Mouse (Mus musculus) C2C12 (cell line): ENCODE measurements around the gene Ptms. TPM values are rescaled to one million over a fixed set of nuclear protein-coding genes. Genes with fewer than 3 reads are reported as not detected.

Experiments
- H3K27me3 ChIP-seq: one replicate; pipeline ENCODE4 v1.6.1; 2011; ENCODE audit not compliant: control insufficient read depth, insufficient read depth, insufficient read length
- H3K36me3 ChIP-seq: one replicate; pipeline ENCODE4 v1.6.1; 2011; ENCODE audit not compliant: control insufficient read depth, insufficient read depth
- H3K4me3 ChIP-seq: one replicate; pipeline ENCODE4 v1.5.1; 2011; ENCODE audit warnings: mild to moderate bottlenecking, control low read depth; ENCODE audit not compliant: poor library complexity, insufficient read depth, severe bottlenecking
- H3K79me2 ChIP-seq: one replicate; pipeline ENCODE4 v1.6.1; 2011; ENCODE audit not compliant: control insufficient read depth, insufficient read depth
- H3K79me3 ChIP-seq: one replicate; pipeline ENCODE4 v1.6.1; 2011; ENCODE audit warnings: low read depth, control low read depth
- H3ac ChIP-seq: one replicate; pipeline ENCODE3; 2011; ENCODE audit warnings: low read depth; ENCODE audit not compliant: control insufficient read depth, insufficient read length
- CEBPB ChIP-seq: IDR thresholded peaks from one replicate; pipeline ENCODE4 v1.6.1; 2011; ENCODE audit warnings: low read depth, mild to moderate bottlenecking, control low read depth, moderate library complexity
- CTCF ChIP-seq: IDR thresholded peaks from one replicate; pipeline ENCODE4 v1.5.1; 2011; ENCODE audit not compliant: control insufficient read depth, insufficient read depth, insufficient read length
- FOSL1 ChIP-seq: IDR thresholded peaks from one replicate; pipeline ENCODE4 v1.8.0; 2011; ENCODE audit warnings: mild to moderate bottlenecking, low read length; ENCODE audit not compliant: poor library complexity, insufficient read depth, severe bottlenecking
- MAX ChIP-seq: IDR thresholded peaks from one replicate; pipeline ENCODE4 v1.6.1; 2011; ENCODE audit warnings: mild to moderate bottlenecking, control low read depth
- MYOD1 ChIP-seq: IDR thresholded peaks from one replicate; pipeline ENCODE4 v1.6.1; 2011; ENCODE audit warnings: low read depth; ENCODE audit not compliant: control insufficient read depth, insufficient read length
- MYOG ChIP-seq: IDR thresholded peaks from one replicate; pipeline ENCODE4 v1.6.1; 2011; ENCODE audit not compliant: control insufficient read depth, insufficient read length; ENCODE audit errors: extremely low read depth
- USF1 ChIP-seq: IDR thresholded peaks from one replicate; pipeline ENCODE4 v1.6.1; 2011; ENCODE audit warnings: low read depth, mild to moderate bottlenecking, control low read depth, moderate library complexity
- polyA plus RNA-seq: library from polyadenylated mRNA; unstranded; fragments of >200 nt; fragmentation: generic; extraction: Trizol; gene quantifications from one replicate; pipeline ENCODE4 v1.2.1, GENCODE M21; 2012; ENCODE audit warnings: missing spikeins

The Ptms gene
- polyA plus RNA-seq, 1 experiment = 1,903 TPM

GRCm38 (mm10) chr6:124943526-124943925, 23.6 kb upstream of the Ptms start:
- Histone ChIP-seq H3K27me3 (no peaks in the 10 kb centered on the region), H3K79me2 (no peaks in the 10 kb centered on the region), H3K36me3 (peaks cover 11% of the 10 kb centered on the region), H3K79me3 (no peaks in the 10 kb centered on the region), H3K4me3 (no peak overlapping the region), H3ac (no peak overlapping the region)
- TF ChIP-seq FOSL1 = no peak
- no peak for TF ChIP-seq MYOG

GRCm38 (mm10) chr6:124941679-124942078, 21.8 kb upstream of the Ptms start:
- H3K27me3 ChIP-seq = no peaks in the 10 kb centered on the region

DNA sequence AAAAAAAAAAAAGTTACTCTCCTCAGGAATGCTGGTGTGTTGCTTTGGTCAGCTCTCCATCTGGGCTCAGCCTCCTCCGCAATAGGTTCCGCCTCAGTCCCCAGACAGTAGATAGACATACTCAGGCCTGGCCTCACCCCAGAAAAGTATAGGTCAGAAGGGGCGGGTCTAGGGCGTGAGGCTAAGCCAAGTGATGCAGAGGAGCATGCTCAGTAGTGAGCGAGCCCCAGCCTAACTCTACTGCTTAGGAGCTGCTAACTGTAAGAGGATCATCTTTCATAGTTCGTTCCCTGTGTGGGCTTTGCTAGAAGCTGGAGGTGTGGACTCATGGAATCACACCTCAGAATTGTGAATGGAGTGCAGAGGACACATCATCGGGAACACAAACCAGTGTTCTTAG, 18.7 kb upstream of the Ptms start:
- H3ac ChIP-seq = no peak overlapping the region
- peaks cover 58% of the 10 kb centered on the region for H3K36me3 ChIP-seq
- no peak overlapping the region for H3K4me3 ChIP-seq
- H3K79me3 ChIP-seq = peaks cover 6% of the 10 kb centered on the region
- no peaks in the 10 kb centered on the region for H3K27me3 ChIP-seq
- peaks cover 18% of the 10 kb centered on the region for H3K79me2 ChIP-seq
- TF ChIP-seq MYOG (no peak), USF1 (no peak), CEBPB (no peak), MAX (no peak), FOSL1 (no peak), MYOD1 (no peak), CTCF (no peak)

More at GRCm38 (mm10) chr6:124941679-124942078, 21.8 kb upstream of the Ptms start:
- H3K79me3 ChIP-seq = no peaks in the 10 kb centered on the region
- no peaks in the 10 kb centered on the region for H3K79me2 ChIP-seq
- H3K4me3 ChIP-seq = no peak overlapping the region
- H3K36me3 ChIP-seq = peaks cover 27% of the 10 kb centered on the region
- no peak for TF ChIP-seq MYOG
- no peak for TF ChIP-seq MYOD1
- TF ChIP-seq CEBPB = no peak
- no peak for TF ChIP-seq USF1
- no peak for TF ChIP-seq FOSL1
- no peak for TF ChIP-seq CTCF
- TF ChIP-seq MAX = no peak
- H3ac ChIP-seq = no peak overlapping the region

DNA sequence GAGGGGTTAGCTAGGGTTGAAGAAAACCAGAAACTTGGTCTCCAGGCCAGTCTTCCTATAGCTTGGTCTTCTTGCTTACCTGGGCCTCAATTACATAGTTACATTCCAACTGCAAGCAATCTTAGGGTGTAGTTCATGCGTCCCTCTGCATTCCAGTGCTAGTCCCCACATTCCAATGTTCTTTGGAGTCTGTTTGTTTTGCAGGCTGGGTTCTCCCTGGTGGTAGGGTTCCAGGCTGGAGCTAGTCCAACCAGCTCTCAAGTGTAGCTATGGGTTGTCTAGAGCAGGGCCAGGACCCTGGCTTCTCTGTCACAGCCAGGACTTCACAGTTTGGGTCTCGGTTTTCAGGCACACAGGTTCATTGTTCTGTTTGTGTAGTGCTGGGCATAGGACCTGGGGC, 17.6 kb upstream of the Ptms start:
- Histone ChIP-seq H3ac (no peak overlapping the region), H3K27me3 (no peaks in the 10 kb centered on the region), H3K79me2 (peaks cover 29% of the 10 kb centered on the region), H3K36me3 (peaks cover 67% of the 10 kb centered on the region), H3K79me3 (peaks cover 15% of the 10 kb centered on the region), H3K4me3 (no peak overlapping the region)
- TF ChIP-seq MYOD1 (no peak), FOSL1 (no peak), MAX (no peak), USF1 (no peak), CEBPB (no peak), CTCF (no peak), MYOG (no peak)

DNA sequence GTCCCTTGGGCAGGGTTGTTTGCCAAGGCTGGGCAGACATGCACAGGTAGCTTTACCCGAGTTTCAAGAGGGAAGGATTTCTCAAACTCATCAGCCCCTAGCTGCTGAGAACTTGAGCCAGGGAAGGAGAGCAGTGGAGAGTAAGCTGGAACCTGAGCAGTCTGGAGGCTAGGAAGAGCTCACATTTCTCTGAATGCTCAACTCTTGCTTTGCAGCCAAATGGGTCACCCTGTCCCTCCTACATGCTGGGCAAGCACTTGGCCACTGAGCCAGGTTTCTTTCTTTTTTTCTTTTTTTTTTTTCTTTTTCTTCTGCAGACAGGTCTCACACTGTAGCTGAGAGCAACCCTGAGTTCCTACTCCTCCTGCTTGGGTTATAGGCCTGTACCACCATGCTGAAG, 16.8 kb upstream of the Ptms start:
- TF ChIP-seq CTCF (no peak), MYOD1 (no peak), MAX (no peak), USF1 (no peak)
- H3ac ChIP-seq = no peak overlapping the region
- peaks cover 37% of the 10 kb centered on the region for H3K79me2 ChIP-seq
- no peaks in the 10 kb centered on the region for H3K27me3 ChIP-seq
- peaks cover 70% of the 10 kb centered on the region for H3K36me3 ChIP-seq
- H3K4me3 ChIP-seq = no peak overlapping the region
- peaks cover 23% of the 10 kb centered on the region for H3K79me3 ChIP-seq

- TF ChIP-seq USF1 (no peak), MAX (no peak), MYOD1 (no peak), MYOG (no peak)
- Histone ChIP-seq H3K79me3 (peaks cover 24% of the 10 kb centered on the region), H3K36me3 (peaks cover 70% of the 10 kb centered on the region), H3K27me3 (no peaks in the 10 kb centered on the region), H3ac (no peak overlapping the region), H3K4me3 (no peak overlapping the region), H3K79me2 (peaks cover 41% of the 10 kb centered on the region)
These were observed 14.8 kb upstream of the Ptms start for GRCm38 (mm10) chr6:124934670-124935069.
